Mouse (Mus musculus) adrenal gland, adult 2 months (tissue): Measurements from ENCODE around the gene Myo16. TPM values are rescaled to one million over a fixed set of nuclear protein-coding genes. Genes with fewer than 3 reads are reported as not detected.
A peak's percentile ranks its signal among the peaks of the same experiment; 100 is the strongest.

ENCODE experiments used
- DNase-seq: peaks from one replicate; pipeline ENCODE4 v3.0.0; 2021
- polyA plus RNA-seq: library from polyadenylated mRNA; depleted of rRNA; stranded (reverse); fragments of >200 nt; gene quantifications from 2 replicates; pipeline ENCODE4 v1.2.3, GENCODE M21; 2012
- total RNA-seq, 2 experiments: library from RNA; stranded (reverse); gene quantifications; 2 replicates each; pipeline ENCODE4 v1.2.3; 2021

The Myo16 gene
- total and polyA plus RNA-seq, 3 experiments: 0.03 TPM; not detected in 2

DNA sequence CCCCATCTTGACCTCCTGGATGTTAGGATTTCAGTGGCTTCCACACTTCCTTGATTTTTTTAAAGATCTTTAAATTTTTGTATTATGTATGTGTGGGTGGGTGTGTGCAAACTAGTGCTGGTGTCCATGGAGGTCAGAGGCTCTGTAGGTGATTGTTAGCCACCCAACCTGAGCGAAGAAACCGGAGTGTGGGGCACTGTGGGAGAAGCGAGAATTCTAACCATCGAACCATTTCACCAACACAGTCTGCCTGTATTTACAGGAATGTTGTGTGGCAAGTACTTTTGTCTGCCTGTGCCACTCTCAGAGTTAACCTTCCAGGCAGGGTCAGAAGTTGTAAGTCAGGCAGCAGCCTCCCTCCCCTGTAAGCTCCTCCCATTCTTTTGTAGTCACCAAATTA is 22.3 kb downstream of the Myo16 start:
- no peak for DNase-seq

DNA sequence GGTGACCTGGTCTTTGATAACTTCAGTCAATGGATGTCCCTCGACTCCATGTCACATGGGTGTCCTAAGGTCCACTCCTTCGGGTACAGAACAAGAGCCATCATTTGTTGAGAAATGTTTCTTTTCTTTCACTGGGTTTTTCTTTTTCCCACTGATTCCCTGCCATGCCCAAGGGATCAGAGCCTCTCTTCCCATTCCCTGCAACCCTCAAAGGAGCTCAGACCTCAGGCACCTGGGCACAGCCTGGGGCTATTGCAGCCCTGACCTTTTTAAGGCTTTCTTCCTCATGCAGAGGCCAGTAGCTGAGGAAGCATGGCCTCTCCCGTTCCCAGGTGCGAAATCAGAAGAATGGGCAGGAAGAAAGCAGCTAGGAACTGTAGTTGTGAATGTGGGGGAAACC is 23.4 kb downstream of the Myo16 start:
- no peak for DNase-seq

GRCm38 (mm10) chr8:10178986-10179385 is 25.3 kb downstream of the Myo16 start:
- DNase-seq: no peak

DNA sequence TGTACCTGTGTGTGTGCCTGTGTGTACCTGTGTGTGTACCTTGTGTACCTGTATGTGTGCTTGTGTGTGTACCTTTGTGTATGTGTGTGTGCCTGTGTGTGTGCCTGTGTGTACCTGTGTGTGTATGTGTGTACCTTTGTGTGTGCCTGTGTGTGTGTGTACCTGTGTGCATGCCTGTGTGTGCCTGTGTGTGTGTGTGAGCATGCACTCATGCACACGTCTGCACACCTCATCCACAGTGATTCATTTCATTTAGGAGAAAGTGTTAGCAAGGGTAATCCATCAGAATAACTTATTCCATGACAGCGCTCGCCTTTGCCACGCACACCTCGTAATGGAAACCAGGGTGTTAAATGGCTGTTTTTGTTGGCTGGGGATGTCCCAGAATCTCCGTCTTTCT is 36.9 kb downstream of the Myo16 start:
- DNase-seq: no peak

- no peak for DNase-seq
These were observed 44.5 kb downstream of the Myo16 start for GRCm38 (mm10) chr8:10198164-10198563.

GRCm38 (mm10) chr8:10199301-10199700 is 45.6 kb downstream of the Myo16 start:
- DNase-seq: no peak

GRCm38 (mm10) chr8:10200042-10200441 is 46.3 kb downstream of the Myo16 start:
- DNase-seq: no peak

GRCm38 (mm10) chr8:10215023-10215422 is 61.3 kb downstream of the Myo16 start:
- DNase-seq: no peak

- DNase-seq: no peak
These were observed 66.1 kb downstream of the Myo16 start for GRCm38 (mm10) chr8:10219761-10220276.

- DNase-seq: no peak
These were observed 69.1 kb downstream of the Myo16 start for GRCm38 (mm10) chr8:10222770-10223169.

- DNase-seq: no peak
These were observed 70.0 kb downstream of the Myo16 start for GRCm38 (mm10) chr8:10223528-10224194.

- no peak for DNase-seq
These were observed 70.7 kb downstream of the Myo16 start for GRCm38 (mm10) chr8:10224305-10224971.

- no peak for DNase-seq
These were observed 71.3 kb downstream of the Myo16 start for GRCm38 (mm10) chr8:10225018-10225417.

GRCm38 (mm10) chr8:10230746-10231369 is 77.1 kb downstream of the Myo16 start:
- DNase-seq: peak; percentile 31

- DNase-seq: no peak
These were observed 80.8 kb downstream of the Myo16 start for GRCm38 (mm10) chr8:10234516-10234915.

- DNase-seq: peak; percentile 14
These were observed 89.6 kb downstream of the Myo16 start for GRCm38 (mm10) chr8:10243344-10243743.

- no peak for DNase-seq
These were observed 95.4 kb downstream of the Myo16 start for GRCm38 (mm10) chr8:10249156-10249555.

DNA sequence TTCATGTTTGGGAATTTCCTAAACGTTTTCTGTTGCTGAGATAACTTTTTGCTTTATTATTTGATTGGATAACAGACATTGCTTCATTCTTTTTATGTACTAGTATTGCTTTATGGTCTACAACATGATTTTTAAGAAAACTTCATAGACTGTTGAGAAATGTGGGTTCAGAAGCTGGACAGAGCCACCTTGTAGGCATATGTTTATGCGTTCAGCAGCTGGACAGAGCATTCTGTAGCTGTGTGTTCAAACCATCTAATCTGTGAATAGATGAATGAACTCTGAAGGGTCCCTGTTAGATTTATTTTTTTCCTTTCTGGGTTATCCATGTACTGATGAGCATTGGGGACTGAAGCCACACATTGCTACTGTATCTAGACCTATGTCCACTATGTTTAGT is 102.0 kb downstream of the Myo16 start:
- DNase-seq: no peak

- no peak for DNase-seq
These were observed 102.9 kb downstream of the Myo16 start for GRCm38 (mm10) chr8:10256563-10256962.

DNA sequence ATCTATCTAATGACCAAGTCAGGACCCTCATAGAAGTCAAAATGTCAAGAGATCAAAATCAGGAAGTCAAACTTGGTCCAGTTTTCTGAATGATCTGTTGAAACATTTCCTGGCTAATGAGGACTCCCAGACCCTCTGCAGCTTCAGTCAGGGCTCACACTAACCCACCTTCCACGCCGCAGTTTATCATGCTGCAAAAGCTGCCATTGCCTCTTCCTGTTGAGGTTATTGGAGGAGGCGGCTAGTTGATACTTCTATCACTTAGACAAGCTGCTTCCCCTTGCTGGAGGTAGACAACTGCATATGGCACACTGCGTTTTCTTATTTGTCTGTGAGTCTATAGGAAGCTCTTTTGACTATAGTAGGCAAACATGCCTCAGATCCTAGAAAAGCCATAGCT is 116.4 kb downstream of the Myo16 start:
- DNase-seq: no peak

DNA sequence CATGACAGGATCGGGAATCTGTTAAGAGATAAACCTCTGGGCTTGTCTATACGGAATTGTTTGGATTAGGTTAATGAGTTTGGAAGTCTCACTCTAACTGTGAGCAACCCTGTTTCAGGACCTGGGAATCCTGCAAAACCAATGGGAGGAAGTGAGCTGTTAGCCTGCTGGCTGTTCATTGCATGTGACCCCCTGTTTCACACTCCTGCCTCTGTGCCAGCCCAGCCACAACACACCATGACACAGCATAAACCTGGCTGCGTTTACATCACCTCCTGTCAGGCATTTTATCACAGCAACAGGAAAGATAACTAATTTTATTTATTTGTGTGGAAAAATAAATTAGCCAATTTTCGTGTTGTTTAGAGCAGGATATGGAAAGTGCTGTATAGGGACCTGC is 138.9 kb downstream of the Myo16 start:
- DNase-seq: no peak

DNA sequence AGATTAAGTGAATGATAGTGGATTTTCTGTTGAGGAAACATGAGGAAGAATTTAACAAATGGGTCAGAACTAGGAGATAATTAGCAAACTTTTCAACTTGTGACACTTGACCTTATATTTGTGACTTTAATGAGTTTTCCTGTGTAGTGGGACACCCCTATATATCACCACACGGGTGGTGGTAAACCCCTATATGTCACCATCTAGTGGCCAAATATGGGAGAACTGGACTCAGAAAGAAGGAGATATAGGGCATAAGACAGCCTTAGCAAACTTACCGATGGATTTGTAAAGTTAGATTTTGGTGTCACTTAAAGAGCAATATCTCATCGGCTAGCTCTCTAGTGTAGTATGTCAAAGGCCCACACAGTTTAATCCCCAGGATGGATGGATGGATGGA is 147.1 kb downstream of the Myo16 start:
- DNase-seq: no peak

GRCm38 (mm10) chr8:10303061-10303460 is 149.3 kb downstream of the Myo16 start:
- DNase-seq: no peak
